Mouse (Mus musculus): ENCODE data around the gene Dusp7.

Gene Dusp7

GRCm38 (mm10) chr9:106416826-106417225 lies 48.4 kb downstream of the Dusp7 start:
- in situ Hi-C loops (cut with MboI; ENCODE audit: unreplicated experiment in 2 of 2): no loop called here

- in situ Hi-C loops (cut with MboI; ENCODE audit: unreplicated experiment in 2 of 2): no loop called here
These were observed 49.6 kb downstream of the Dusp7 start for GRCm38 (mm10) chr9:106417841-106418625.

GRCm38 (mm10) chr9:106420608-106421007 lies 52.2 kb downstream of the Dusp7 start:
- in situ Hi-C loops (cut with MboI; ENCODE audit: unreplicated experiment in 2 of 2): loop anchor here (5.0 to 10.0 kb wide), 4 partner anchors 54 to 206 kb away; partner anchors contain the start of genes Parp3 (in 1 of the 2) and Rrp9 (in 1 of the 2)

GRCm38 (mm10) chr9:106421033-106421864 lies 52.8 kb downstream of the Dusp7 start:
- in situ Hi-C loops (cut with MboI; ENCODE audit: unreplicated experiment in 2 of 2): loop anchor here (5.0 to 10.0 kb wide), 4 partner anchors 54 to 206 kb away; partner anchors contain the start of genes Parp3 (in 1 of the 2) and Rrp9 (in 1 of the 2)

GRCm38 (mm10) chr9:106421865-106422160 lies 53.4 kb downstream of the Dusp7 start:
- in situ Hi-C loops (cut with MboI; ENCODE audit: unreplicated experiment in 2 of 2): loop anchor here (5.0 to 10.0 kb wide), 4 partner anchors 53 to 207 kb away; partner anchors contain the start of genes Parp3 (in 1 of the 2) and Rrp9 (in 1 of the 2)
